ENCODE assay signal across 8 mouse cellular contexts in genomic region chr11:106083708-106084701, GRCm38 (mm10). TPM values are rescaled to one million over a fixed set of nuclear protein-coding genes. Genes with fewer than 3 reads are reported as not detected.
DNase-seq lines count a peak whose midpoint lies in the region; ATAC-seq and TF ChIP-seq lines count a peak whose summit lies in the region.

TSS of gene Map3k3 (plus strand) at chr11:106084613.

- H3K36me3 ChIP-seq in MEL (ENCODE audit: control insufficient read depth in 1 of 2, insufficient read depth in 2 of 2, low read length in 2 of 2): peaks cover 0 to 10% of the 10 kb centered on the region in 2 experiments; a peak in 2 of 4 replicates
- H3K36me3 ChIP-seq in forebrain, postnatal 0 days (ENCODE audit: insufficient read depth): no peaks in the 10 kb centered on the region
- H3K36me3 ChIP-seq in lung, embryonic 15.5 days: no peaks in the 10 kb centered on the region

- peak; percentile 97 for ATAC-seq in forebrain, postnatal 0 days
- peak; percentile 99 for ATAC-seq in lung, embryonic 15.5 days (ENCODE audit: borderline replicate concordance, extremely low read depth, low FRiP score, low TSS enrichment)

- peak; percentile 71 to 79; a peak in 2 of 4 replicates for TF ChIP-seq POLR2A in MEL (IDR thresholded peaks at IDR 0.05; ENCODE audit: control insufficient read depth in 1 of 2, insufficient read depth in 1 of 2, low read depth in 1 of 2, low read length in 2 of 2, poor library complexity in 1 of 2)
- TF ChIP-seq POLR2A in cerebellum, adult 2 months (IDR thresholded peaks at IDR 0.05; ENCODE audit: borderline replicate concordance, insufficient read depth, low read length): peak; percentile 81

- no peak for TF ChIP-seq EP300 in MEL (IDR thresholded peaks at IDR 0.05; ENCODE audit: low read depth in 1 of 2, low read length in 2 of 2)

- peak within 1 kb of the TSS; percentile 42 for H3K27ac ChIP-seq in MEL (ENCODE audit: control insufficient read depth, low read depth, low read length)
- H3K27ac ChIP-seq in cerebellum, adult 2 months (ENCODE audit: insufficient read depth, low read length): peak within 1 kb of the TSS; percentile 78
- peak within 1 kb of the TSS; percentile 95 for H3K27ac ChIP-seq in forebrain, postnatal 0 days (ENCODE audit: low read depth, low read length)
- peak within 1 kb of the TSS; percentile 99 for H3K27ac ChIP-seq in lung, embryonic 15.5 days

- H3K4me1 ChIP-seq in MEL (ENCODE audit: control insufficient read depth in 1 of 2, insufficient read depth in 2 of 2, low read length in 2 of 2): peaks cover 2 to 4% of the 10 kb centered on the region in 2 experiments; a peak in 2 of 4 replicates
- no peaks in the 10 kb centered on the region; the same call in 1 of the 2 replicates for H3K4me1 ChIP-seq in cerebellum, adult 2 months (ENCODE audit: control insufficient read depth, insufficient read depth, low read length)
- H3K4me1 ChIP-seq in forebrain, postnatal 0 days (ENCODE audit: insufficient read depth): peaks cover 5% of the 10 kb centered on the region; the same call in 1 of the 2 replicates
- H3K4me1 ChIP-seq in lung, embryonic 15.5 days: peaks cover 24% of the 10 kb centered on the region

- peak within 1 kb of the TSS; percentile 72 for H3K9ac ChIP-seq in MEL (ENCODE audit: control insufficient read depth, low read depth, low read length, poor library complexity, severe bottlenecking)
- peak within 1 kb of the TSS; percentile 82 for H3K9ac ChIP-seq in forebrain, postnatal 0 days
- H3K9ac ChIP-seq in lung, embryonic 15.5 days: peak within 1 kb of the TSS; percentile 97

- no peak; the same call in 1 of the 2 replicates for TF ChIP-seq RAD21 in MEL (IDR thresholded peaks at IDR 0.05; ENCODE audit: low read depth, low read length)

- no peaks in the 10 kb centered on the region for H3K9me3 ChIP-seq in MEL (replicated peaks; ENCODE audit: insufficient read depth, low read length)
- no peaks in the 10 kb centered on the region for H3K9me3 ChIP-seq in forebrain, postnatal 0 days (ENCODE audit: low read length)
- no peaks in the 10 kb centered on the region for H3K9me3 ChIP-seq in lung, embryonic 15.5 days

- peak; percentile 100 for DNase-seq in MEL (ENCODE audit: low read depth, low spot score)
- DNase-seq in cerebellum, adult 2 months: peak; percentile 99 to 100
- DNase-seq in forebrain, postnatal 0 days: peak; percentile 100
- peak; percentile 99 for DNase-seq in heart, postnatal 4 days
- peak; percentile 100 for DNase-seq in layer of hippocampus, adult 8-10 months (ENCODE audit: low spot score in 2 of 2)
- peak; percentile 100 for DNase-seq in ovary, adult 18-20 months (ENCODE audit: low spot score)
- DNase-seq in thymus, postnatal 0 days (ENCODE audit: low spot score): peak; percentile 100

- no peaks in the 10 kb centered on the region for H3K27me3 ChIP-seq in MEL (ENCODE audit: control insufficient read depth in 1 of 2, insufficient read depth in 2 of 2, low read length in 2 of 2)
- H3K27me3 ChIP-seq in cerebellum, adult 2 months (ENCODE audit: control insufficient read depth, insufficient read depth, low read length): no peaks in the 10 kb centered on the region
- no peaks in the 10 kb centered on the region for H3K27me3 ChIP-seq in forebrain, postnatal 0 days (ENCODE audit: insufficient read depth, low read length)
- no peaks in the 10 kb centered on the region for H3K27me3 ChIP-seq in lung, embryonic 15.5 days

- H3K79me2 ChIP-seq in MEL (ENCODE audit: control insufficient read depth, insufficient read depth, low read length, poor library complexity): peaks cover 11% of the 10 kb centered on the region

- peak; percentile 25 to 87 (median 80); a peak in 5 of 6 replicates for TF ChIP-seq CTCF in MEL (IDR thresholded peaks at IDR 0.05 in 2 of 3, conservative IDR thresholded peaks at IDR 0.05 in 1 of 3; ENCODE audit: control insufficient read depth in 1 of 3, insufficient read depth in 1 of 3, low read depth in 2 of 3, low read length in 3 of 3, poor library complexity in 1 of 3, severe bottlenecking in 1 of 3)
- TF ChIP-seq CTCF in cerebellum, adult 2 months (IDR thresholded peaks at IDR 0.05; ENCODE audit: borderline replicate concordance, insufficient read depth, low read depth, low read length): peak; percentile 42; the same call in 1 of the 2 replicates
- TF ChIP-seq CTCF in forebrain, postnatal 0 days (IDR thresholded peaks at IDR 0.05; ENCODE audit: low read depth): peak; percentile 80

- H3K4me2 ChIP-seq in forebrain, postnatal 0 days (ENCODE audit: low read depth): peak within 1 kb of the TSS; percentile 72
- peak within 1 kb of the TSS; percentile 70 for H3K4me2 ChIP-seq in lung, embryonic 15.5 days

- 1% methylated on average over 69 of the region's 69 CpGs for WGBS in cerebellum, adult 2 months
- WGBS in forebrain, postnatal 0 days: 1% methylated on average over 69 of the region's 69 CpGs
- WGBS in lung, embryonic 15.5 days: under 1% methylated on average over 69 of the region's 69 CpGs

- peak within 1 kb of the TSS; percentile 68 to 97 for H3K4me3 ChIP-seq in MEL (ENCODE audit: control insufficient read depth in 1 of 2, insufficient read depth in 1 of 2, low read depth in 2 of 2, low read length in 2 of 2)
- peak within 1 kb of the TSS; percentile 83 for H3K4me3 ChIP-seq in cerebellum, adult 2 months (replicated peaks; ENCODE audit: insufficient read depth, low read depth, low read length)
- peak within 1 kb of the TSS; percentile 96 for H3K4me3 ChIP-seq in forebrain, postnatal 0 days (ENCODE audit: low read depth, low read length)
- peak within 1 kb of the TSS; percentile 88 for H3K4me3 ChIP-seq in lung, embryonic 15.5 days

TF ChIP-seq in MEL, 35 proteins besides CTCF, POLR2A, EP300 and RAD21:
- TF ChIP-seq SMC3 (IDR thresholded peaks at IDR 0.05; ENCODE audit: low read depth, low read length) (no peak), HCFC1 (IDR thresholded peaks at IDR 0.05; ENCODE audit: low read depth, low read length) (peak; percentile 70; the same call in 1 of the 2 replicates), MAX (IDR thresholded peaks at IDR 0.05; ENCODE audit: low read length) (no peak), GABPA (IDR thresholded peaks at IDR 0.05; ENCODE audit: low read depth, low read length) (no peak), CHD2 (IDR thresholded peaks at IDR 0.05; ENCODE audit: low read length) (peak; percentile 83), NRF1 (IDR thresholded peaks at IDR 0.05; ENCODE audit: insufficient read depth, low read depth, low read length, poor library complexity, severe bottlenecking) (0 out of 2 replicates have a peak, but pooled peaks have one; percentile 19), MYB (IDR thresholded peaks at IDR 0.05; ENCODE audit: low read depth, low read length) (no peak), MXI1 (IDR thresholded peaks at IDR 0.05; ENCODE audit: low read depth, low read length) (peak; percentile 34), MAZ (IDR thresholded peaks at IDR 0.05; ENCODE audit: low read depth, low read length) (peak; percentile 89), GATA1 (IDR thresholded peaks at IDR 0.05; ENCODE audit: low read depth, low read length) (no peak), ELF1 (IDR thresholded peaks at IDR 0.05; ENCODE audit: low read depth, low read length) (peak; percentile 58; the same call in 1 of the 2 replicates), RCOR1 (IDR thresholded peaks at IDR 0.05; ENCODE audit: low read depth, low read length) (peak; percentile 97), MYC (IDR thresholded peaks at IDR 0.05; ENCODE audit: low read depth, low read length) (0 out of 2 replicates have a peak, but pooled peaks have one; percentile 26), ZC3H11A (IDR thresholded peaks at IDR 0.05; ENCODE audit: low read depth, low read length) (no peak), SIN3A (IDR thresholded peaks at IDR 0.05; ENCODE audit: low read length) (peak; percentile 82), TBP (IDR thresholded peaks at IDR 0.05; ENCODE audit: low read depth, low read length) (peak; percentile 68)

RNA-seq across cellular contexts. Expression of gene Map3k3, which starts in this region (rescaled TPM):
- 10.5 and 14.6 TPM in 2 replicates for total RNA-seq in MEL (2012; rRNA removed)
- polyA plus RNA-seq in MEL (2012; ENCODE audit: insufficient read depth in 1 of 2, insufficient read length in 2 of 2, low read depth in 1 of 2, low replicate concordance in 2 of 2, missing spikeins in 1 of 2): 10 to 100 TPM in 1 of 2 experiments, not detected in 1; 14.3 TPM
- polyA plus RNA-seq in cerebellum, adult 2 months (2012; rRNA removed): 33.8 and 34.0 TPM in 2 replicates
- total RNA-seq in forebrain, postnatal 0 days (2014; rRNA removed): 29.2 and 32.9 TPM in 2 replicates
- polyA plus RNA-seq in forebrain, postnatal 0 days (2015; fragmentation: Nextera tagmentation; extraction: Ambion mirVana): 6.7 and 8.5 TPM in 2 replicates
- 10 to 100 TPM; 55.6 to 55.8 TPM for total RNA-seq in heart, postnatal 4 days (2021)
- 10 to 100 TPM; 30.2 to 37.4 (median 35.1) TPM for total RNA-seq in layer of hippocampus, adult 8-10 months (2022)
- 22.6 and 28.2 TPM in 2 replicates for polyA plus RNA-seq in lung, embryonic 15.5 days (2015; fragmentation: Nextera tagmentation; extraction: Ambion mirVana)
- polyA plus RNA-seq in thymus, postnatal 0 days (2015; fragmentation: Nextera tagmentation; extraction: Ambion mirVana): 13.6 and 16.9 TPM in 2 replicates

Comparison
In these comparisons a context has a peak if more than half of its experiments do, and no peak if none do; other contexts are left out.
1. Peak in every context shown above with its lines: DNase-seq, ATAC-seq, H3K4me3 ChIP-seq and H3K27ac ChIP-seq.
2. H3K27ac ChIP-seq: peak in every context shown above with its lines; median percentile 99 in lung, embryonic 15.5 days; 95 in forebrain, postnatal 0 days; 78 in cerebellum, adult 2 months; 42 in MEL.